Comparison of ENCODE assay signal across 28 mouse cellular contexts in the genomic region with DNA sequence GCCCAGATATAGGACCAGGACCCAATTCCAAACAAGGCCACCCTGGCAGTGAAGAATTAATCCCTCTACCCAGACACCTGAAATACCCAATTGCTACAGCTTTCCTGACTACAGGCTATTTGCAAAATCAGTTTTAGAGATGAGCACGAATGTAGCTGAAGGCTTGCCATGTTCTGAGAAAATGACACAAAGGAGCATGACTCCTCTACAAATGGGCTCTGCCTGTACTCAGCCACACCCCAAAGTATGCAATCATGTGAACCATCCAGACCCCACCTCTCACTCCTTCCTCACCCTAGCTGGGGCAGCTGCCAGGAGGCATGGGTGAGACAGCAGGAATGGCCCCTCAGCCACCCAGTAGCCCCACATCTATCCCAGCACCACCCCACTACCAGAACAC. TPM values are rescaled to one million over a fixed set of nuclear protein-coding genes. Genes with fewer than 3 reads are reported as not detected.
DNase-seq lines count a peak whose midpoint lies in the region; ATAC-seq and TF ChIP-seq lines count a peak whose summit lies in the region.
"Had no signal": no experiment of that assay in that cellular context is flagged by ENCODE, and none has a peak within 500 bp of the region (broad histone marks: within the 10 kb centered on the region; RNA-seq: fewer than 3 reads in every experiment).

No protein-coding gene starts in this region.

- ATAC-seq in heart, embryonic 13.5 days (ENCODE audit: extremely low read depth, insufficient number of reproducible peaks, low FRiP score, low TSS enrichment): no peak
- ATAC-seq in heart, embryonic 11.5 days (replicated peaks; ENCODE audit: insufficient number of reproducible peaks, low FRiP score, low TSS enrichment): no peak
- peak; percentile 19; the same call in 1 of the 2 replicates for ATAC-seq in liver, embryonic 14.5 days (ENCODE audit: insufficient read depth)
- no peak for ATAC-seq in liver, embryonic 12.5 days
- ATAC-seq: forebrain, embryonic 16.5 days; intestine, postnatal 0 days had no signal

- H3K9me3 ChIP-seq in heart, embryonic 13.5 days: no peaks in the 10 kb centered on the region
- no peaks in the 10 kb centered on the region for H3K9me3 ChIP-seq in heart, embryonic 11.5 days (replicated peaks; ENCODE audit: control insufficient read depth, low read length)
- H3K9me3 ChIP-seq in liver, embryonic 14.5 days (ENCODE audit: control insufficient read depth, low read length): no peaks in the 10 kb centered on the region
- H3K9me3 ChIP-seq in liver, embryonic 12.5 days (replicated peaks): no peaks in the 10 kb centered on the region
- no peaks in the 10 kb centered on the region for H3K9me3 ChIP-seq in MEL (replicated peaks; ENCODE audit: insufficient read depth, low read length)
- H3K9me3 ChIP-seq: hindbrain, embryonic 13.5 days; kidney, embryonic 15.5 days; neural tube, embryonic 15.5 days had no signal

- TF ChIP-seq EP300 in liver, embryonic 14.5 days (IDR thresholded peaks at IDR 0.05; ENCODE audit: low read depth): no peak
- TF ChIP-seq EP300 in MEL (IDR thresholded peaks at IDR 0.05; ENCODE audit: low read depth in 1 of 2, low read length in 2 of 2): no peak

- peaks cover 5% of the 10 kb centered on the region; the same call in 1 of the 2 replicates for H3K79me2 ChIP-seq in MEL (ENCODE audit: control insufficient read depth, insufficient read depth, low read length, poor library complexity)

- no peak for TF ChIP-seq POLR2A in MEL (IDR thresholded peaks at IDR 0.05; ENCODE audit: control insufficient read depth in 1 of 2, insufficient read depth in 1 of 2, low read depth in 1 of 2, low read length in 2 of 2, poor library complexity in 1 of 2)

- no peak overlapping the region for H3K4me2 ChIP-seq in heart, embryonic 13.5 days
- no peak overlapping the region for H3K4me2 ChIP-seq in heart, embryonic 11.5 days
- H3K4me2 ChIP-seq in liver, embryonic 14.5 days (ENCODE audit: low read depth): no peak overlapping the region
- no peak overlapping the region for H3K4me2 ChIP-seq in liver, embryonic 12.5 days
- H3K4me2 ChIP-seq: hindbrain, embryonic 13.5 days; kidney, embryonic 15.5 days; neural tube, embryonic 15.5 days had no signal

- no peak overlapping the region for H3K9ac ChIP-seq in heart, embryonic 13.5 days
- no peak overlapping the region for H3K9ac ChIP-seq in heart, embryonic 11.5 days (ENCODE audit: low read depth, low read length)
- no peak overlapping the region for H3K9ac ChIP-seq in liver, embryonic 14.5 days (replicated peaks)
- no peak overlapping the region for H3K9ac ChIP-seq in liver, embryonic 12.5 days
- no peak overlapping the region for H3K9ac ChIP-seq in MEL (ENCODE audit: control insufficient read depth, low read depth, low read length, poor library complexity, severe bottlenecking)
- H3K9ac ChIP-seq: hindbrain, embryonic 13.5 days; kidney, embryonic 15.5 days; neural tube, embryonic 15.5 days had no signal

- TF ChIP-seq RAD21 in MEL (IDR thresholded peaks at IDR 0.05; ENCODE audit: low read depth, low read length): no peak

- H3K36me3 ChIP-seq in heart, embryonic 13.5 days: 0 out of 2 replicates have a peak, but pooled peaks cover 7% of the 10 kb centered on the region
- no peaks in the 10 kb centered on the region for H3K36me3 ChIP-seq in heart, embryonic 11.5 days (ENCODE audit: control insufficient read depth, insufficient read depth, low read length)
- H3K36me3 ChIP-seq in liver, embryonic 14.5 days (replicated peaks; ENCODE audit: control insufficient read depth, insufficient read depth, low read depth): no peaks in the 10 kb centered on the region
- H3K36me3 ChIP-seq in liver, embryonic 12.5 days: peaks cover 18% of the 10 kb centered on the region; the same call in 1 of the 2 replicates
- H3K36me3 ChIP-seq in MEL (ENCODE audit: control insufficient read depth in 1 of 2, insufficient read depth in 2 of 2, low read length in 2 of 2): peaks cover 0 to 33% of the 10 kb centered on the region in 2 experiments; a peak in 2 of 4 replicates
- H3K36me3 ChIP-seq: neural tube, embryonic 15.5 days had no signal

- no peak overlapping the region for H3K4me3 ChIP-seq in heart, embryonic 13.5 days
- H3K4me3 ChIP-seq in heart, embryonic 11.5 days (ENCODE audit: low read depth, low read length): no peak overlapping the region
- no peak overlapping the region for H3K4me3 ChIP-seq in liver, embryonic 14.5 days (ENCODE audit: insufficient read depth in 1 of 2, low read depth in 2 of 2, low read length in 2 of 2)
- no peak overlapping the region for H3K4me3 ChIP-seq in liver, embryonic 12.5 days
- no peak overlapping the region for H3K4me3 ChIP-seq in MEL (ENCODE audit: control insufficient read depth in 1 of 2, insufficient read depth in 1 of 2, low read depth in 2 of 2, low read length in 2 of 2)
- H3K4me3 ChIP-seq: erythroblast, embryonic 14.5 days; hindbrain, embryonic 13.5 days; kidney, embryonic 15.5 days; neural tube, embryonic 15.5 days had no signal

- no peaks in the 10 kb centered on the region for H3K27me3 ChIP-seq in heart, embryonic 13.5 days (replicated peaks)
- no peaks in the 10 kb centered on the region for H3K27me3 ChIP-seq in heart, embryonic 11.5 days (ENCODE audit: control insufficient read depth, insufficient read depth, low read length)
- no peaks in the 10 kb centered on the region for H3K27me3 ChIP-seq in liver, embryonic 14.5 days (ENCODE audit: control insufficient read depth, insufficient read depth, low read length)
- no peaks in the 10 kb centered on the region for H3K27me3 ChIP-seq in liver, embryonic 12.5 days (replicated peaks)
- no peaks in the 10 kb centered on the region for H3K27me3 ChIP-seq in MEL (ENCODE audit: control insufficient read depth in 1 of 2, insufficient read depth in 2 of 2, low read length in 2 of 2)
- H3K27me3 ChIP-seq: hindbrain, embryonic 13.5 days; kidney, embryonic 15.5 days; neural tube, embryonic 15.5 days had no signal

- peaks cover 53% of the 10 kb centered on the region for H3K4me1 ChIP-seq in heart, embryonic 13.5 days
- H3K4me1 ChIP-seq in heart, embryonic 11.5 days (ENCODE audit: control insufficient read depth, insufficient read depth, low read length): peaks cover 26% of the 10 kb centered on the region
- H3K4me1 ChIP-seq in liver, embryonic 14.5 days (replicated peaks; ENCODE audit: control insufficient read depth in 2 of 2, insufficient read depth in 2 of 2, low read length in 1 of 2): peaks cover 14 to 59% of the 10 kb centered on the region in 2 experiments
- peaks cover 87% of the 10 kb centered on the region for H3K4me1 ChIP-seq in liver, embryonic 12.5 days
- H3K4me1 ChIP-seq in MEL (ENCODE audit: control insufficient read depth in 1 of 2, insufficient read depth in 2 of 2, low read length in 2 of 2): peaks cover 12 to 38% of the 10 kb centered on the region in 2 experiments

- no peak for DNase-seq in liver, embryonic 14.5 days (ENCODE audit: low read depth in 3 of 3, low spot score in 3 of 3)
- DNase-seq in MEL (ENCODE audit: low read depth, low spot score): peak; percentile 58
- DNase-seq in c-Kit-positive CD71-positive TER-119-positive erythroid progenitor cells, embryonic 14.5 days (ENCODE audit: low spot score): peak; percentile 64
- no peak for DNase-seq in urinary bladder, adult 18-20 months (ENCODE audit: low spot score in 2 of 2)
- DNase-seq in embryo, embryonic 9.5 days (ENCODE audit: extremely low spot score): no peak
- DNase-seq: adrenal gland, adult 2 months; adrenal gland, postnatal 36 days; cerebellum, adult 11-12 months; cerebellum, adult 9-11 months; heart, postnatal 4 days; kidney, postnatal 4 days; layer of hippocampus, postnatal 36 days; left cerebral cortex, postnatal 4 days; lung, postnatal 14 days; midbrain, embryonic 14.5 days; retina, postnatal 1 day; right cerebral cortex, postnatal 14 days; thymus, adult 18-20 months; thymus, postnatal 25 days had no signal

- TF ChIP-seq CTCF in liver, embryonic 14.5 days (IDR thresholded peaks at IDR 0.05; ENCODE audit: low read depth): no peak
- no peak for TF ChIP-seq CTCF in MEL (IDR thresholded peaks at IDR 0.05 in 2 of 3, conservative IDR thresholded peaks at IDR 0.05 in 1 of 3; ENCODE audit: control insufficient read depth in 1 of 3, insufficient read depth in 1 of 3, low read depth in 2 of 3, low read length in 3 of 3, poor library complexity in 1 of 3, severe bottlenecking in 1 of 3)

- WGBS in heart, embryonic 13.5 days: 78% methylated on average over 1 of the region's 1 CpGs
- 73% methylated on average over 1 of the region's 1 CpGs for WGBS in heart, embryonic 11.5 days (ENCODE audit: insufficient replicate concordance)
- WGBS in liver, embryonic 14.5 days (ENCODE audit: insufficient replicate concordance): 28% methylated on average over 1 of the region's 1 CpGs
- WGBS in liver, embryonic 12.5 days (ENCODE audit: insufficient replicate concordance): 68% methylated on average over 1 of the region's 1 CpGs

- H3K27ac ChIP-seq in heart, embryonic 13.5 days (replicated peaks): peak overlapping the region; percentile 26; the same call in 1 of the 2 replicates
- no peak overlapping the region for H3K27ac ChIP-seq in heart, embryonic 11.5 days (ENCODE audit: low read depth, low read length)
- no peak overlapping the region for H3K27ac ChIP-seq in liver, embryonic 14.5 days
- no peak overlapping the region for H3K27ac ChIP-seq in liver, embryonic 12.5 days
- peak overlapping the region; percentile 62; the same call in 1 of the 2 replicates for H3K27ac ChIP-seq in MEL (ENCODE audit: control insufficient read depth, low read depth, low read length)
- H3K27ac ChIP-seq: hindbrain, embryonic 13.5 days; kidney, embryonic 15.5 days; neural tube, embryonic 15.5 days had no signal

RNA-seq across cellular contexts. Expression of a gene that starts 31.1 kb away (rescaled TPM):
- polyA plus RNA-seq in heart, embryonic 13.5 days (2015; fragmentation: Nextera tagmentation; extraction: Ambion mirVana): 40.8 and 42.0 TPM in 2 replicates
- 43.5 and 54.0 TPM in 2 replicates for polyA plus RNA-seq in heart, embryonic 11.5 days (2014; fragmentation: Nextera tagmentation; extraction: Ambion mirVana)
- 22.0 and 22.9 TPM in 2 replicates for polyA plus RNA-seq in liver, embryonic 14.5 days (2012; rRNA removed)
- 25.4 and 28.5 TPM in 2 replicates for polyA plus RNA-seq in liver, embryonic 14.5 days (2014; fragmentation: Nextera tagmentation; extraction: Ambion mirVana)
- 44.5 and 44.6 TPM in 2 replicates for polyA plus RNA-seq in liver, embryonic 12.5 days (2016; fragmentation: Nextera tagmentation; extraction: Ambion mirVana)
- 16.7 and 24.8 TPM in 2 replicates for total RNA-seq in MEL (2012; rRNA removed)
- polyA plus RNA-seq in MEL (2012; ENCODE audit: insufficient read depth in 1 of 2, insufficient read length in 2 of 2, low read depth in 1 of 2, low replicate concordance in 2 of 2, missing spikeins in 1 of 2): 10 to 100 TPM in 1 of 2 experiments, not detected in 1; 29.9 TPM

RNA-seq across cellular contexts. Expression of a gene that starts 42.4 kb away (rescaled TPM):
- 0.48 and 0.67 TPM in 2 replicates for polyA plus RNA-seq in heart, embryonic 13.5 days (2015; fragmentation: Nextera tagmentation; extraction: Ambion mirVana)
- 0.56 and 0.89 TPM in 2 replicates for polyA plus RNA-seq in heart, embryonic 11.5 days (2014; fragmentation: Nextera tagmentation; extraction: Ambion mirVana)
- polyA plus RNA-seq in liver, embryonic 14.5 days (2012; rRNA removed): 0.18 and 0.23 TPM in 2 replicates
- polyA plus RNA-seq in liver, embryonic 14.5 days (2014; fragmentation: Nextera tagmentation; extraction: Ambion mirVana): 0.08 TPM in 1 of 2 replicates, not detected in the other
- polyA plus RNA-seq in liver, embryonic 12.5 days (2016; fragmentation: Nextera tagmentation; extraction: Ambion mirVana): 0.16 and 0.20 TPM in 2 replicates
- total RNA-seq in MEL (2012; rRNA removed): 0.12 TPM in 1 of 2 replicates, not detected in the other
- polyA plus RNA-seq in MEL (2012; ENCODE audit: insufficient read depth in 1 of 2, insufficient read length in 2 of 2, low read depth in 1 of 2, low replicate concordance in 2 of 2, missing spikeins in 1 of 2): under 1 TPM in 1 of 2 experiments, not detected in 1; 0.26 TPM
- polyA plus RNA-seq: intestine, postnatal 0 days had no signal

Comparison
In these comparisons a context has a peak if more than half of its experiments do, and no peak if none do; other contexts are left out.
1. H3K27ac ChIP-seq: peak in heart, embryonic 13.5 days (single experiment) and MEL (single experiment); none in heart, embryonic 11.5 days (single experiment), liver, embryonic 14.5 days (single experiment) and liver, embryonic 12.5 days (single experiment).
2. DNase-seq: peak in MEL (single experiment) and c-Kit-positive CD71-positive TER-119-positive erythroid progenitor cells, embryonic 14.5 days (single experiment); none in liver, embryonic 14.5 days (0 of 3), urinary bladder, adult 18-20 months (0 of 2) and embryo, embryonic 9.5 days (single experiment).